Mouse (Mus musculus): Measurements from ENCODE around the gene Btbd8. TPM values are rescaled to one million over a fixed set of nuclear protein-coding genes. Genes with fewer than 3 reads are reported as not detected.

Gene Btbd8
- total RNA-seq (2021), result 6.8 and 7.2 TPM in 2 replicates
- long read RNA-seq, experiment 1, partial matches to known transcripts, result 3 of 3 reads
- long read RNA-seq, experiment 1, other reads (novel, unspliced or antisense), result 0 of 3 reads
- long read RNA-seq, experiment 2, full-length matches to known transcripts, result 1 of 1 reads
- long read RNA-seq, experiment 2, partial matches to known transcripts, result 0 of 1 reads
- long read RNA-seq, experiment 2, other reads (novel, unspliced or antisense), result 0 of 1 reads

- DNase-seq, result peak; percentile 97
Measured at GRCm38 (mm10) chr5:107437464-107438281, at the start of gene Btbd8. Btbd8 (plus strand) TSS chr5:107437997.

GRCm38 (mm10) chr5:107389373-107389772 lies 48.4 kb upstream of the Btbd8 start:
- DNase-seq, result no peak

- no peak for DNase-seq
Measured at GRCm38 (mm10) chr5:107394437-107394836, 43.4 kb upstream of the Btbd8 start.

- no peak for DNase-seq
Measured at GRCm38 (mm10) chr5:107402436-107402835, 35.4 kb upstream of the Btbd8 start, which contains the start of gene Ephx4. Ephx4 (plus strand) TSS chr5:107402736.

- DNase-seq, result peak; percentile 43
Measured at GRCm38 (mm10) chr5:107403011-107403946, 34.5 kb upstream of the Btbd8 start.

GRCm38 (mm10) chr5:107403947-107404684 lies 33.7 kb upstream of the Btbd8 start:
- no peak for DNase-seq

GRCm38 (mm10) chr5:107405361-107405760 lies 32.4 kb upstream of the Btbd8 start:
- DNase-seq, result no peak

- DNase-seq, result no peak
Measured at GRCm38 (mm10) chr5:107410305-107410704, 27.5 kb upstream of the Btbd8 start.

- DNase-seq, result no peak
Measured at GRCm38 (mm10) chr5:107411326-107411725, 26.5 kb upstream of the Btbd8 start.

- no peak for DNase-seq
Measured at GRCm38 (mm10) chr5:107412285-107412684, 25.5 kb upstream of the Btbd8 start.

- DNase-seq, result no peak
Measured at GRCm38 (mm10) chr5:107415098-107415497, 22.7 kb upstream of the Btbd8 start.

GRCm38 (mm10) chr5:107421676-107422075 lies 16.1 kb upstream of the Btbd8 start:
- DNase-seq, result no peak

GRCm38 (mm10) chr5:107431249-107431648 lies 6.5 kb upstream of the Btbd8 start, which contains the start of gene Lpcat2b:
Lpcat2b (plus strand) TSS chr5:107431549.
- no peak for DNase-seq

- DNase-seq, result no peak
Measured at GRCm38 (mm10) chr5:107434001-107434400, 3.8 kb upstream of the Btbd8 start.

- DNase-seq, result no peak
Measured at GRCm38 (mm10) chr5:107436185-107436584, 1.6 kb upstream of the Btbd8 start.

GRCm38 (mm10) chr5:107436587-107437209 lies 1.1 kb upstream of the Btbd8 start:
- no peak for DNase-seq

- DNase-seq, result peak; percentile 5
Measured at GRCm38 (mm10) chr5:107438353-107438752, 556 bp downstream of the Btbd8 start.

GRCm38 (mm10) chr5:107441881-107442280 lies 4.1 kb downstream of the Btbd8 start:
- no peak for DNase-seq

- DNase-seq, result peak; percentile 37
Measured at GRCm38 (mm10) chr5:107444251-107444650, 6.5 kb downstream of the Btbd8 start.

- DNase-seq, result no peak
Measured at GRCm38 (mm10) chr5:107447977-107448376, 10.2 kb downstream of the Btbd8 start.

- DNase-seq, result no peak
Measured at GRCm38 (mm10) chr5:107448784-107449183, 11.0 kb downstream of the Btbd8 start.

Measured in adrenal gland, postnatal 14 days (tissue).